17 mouse cellular contexts compared by ENCODE assay signal in genomic region chr11:29715499-29715898, GRCm38 (mm10). TPM values are rescaled to one million over a fixed set of nuclear protein-coding genes. Genes with fewer than 3 reads are reported as not detected.
A peak's percentile ranks its signal among the peaks of the same experiment; 100 is the strongest.
DNase-seq lines count a peak whose midpoint lies in the region; ATAC-seq and TF ChIP-seq lines count a peak whose summit lies in the region.
"Had no signal": no experiment of that assay in that cellular context is flagged by ENCODE, and none has a peak within 500 bp of the region (broad histone marks: within the 10 kb centered on the region; RNA-seq: fewer than 3 reads in every experiment).

No protein-coding gene starts in this region.

- TF ChIP-seq CTCF in heart, postnatal 0 days (IDR thresholded peaks at IDR 0.05; ENCODE audit: low read depth): peak; percentile 50
- peak; percentile 53 for TF ChIP-seq CTCF in liver, postnatal 0 days (IDR thresholded peaks at IDR 0.05; ENCODE audit: low read depth)
- peak in 2 of 3 experiments; percentile 6 to 63; a peak in 2 of 6 replicates for TF ChIP-seq CTCF in MEL (IDR thresholded peaks at IDR 0.05 in 2 of 3, conservative IDR thresholded peaks at IDR 0.05 in 1 of 3; ENCODE audit: control insufficient read depth in 1 of 3, insufficient read depth in 1 of 3, low read depth in 2 of 3, low read length in 3 of 3, poor library complexity in 1 of 3, severe bottlenecking in 1 of 3)

- no peak overlapping the region for H3K9ac ChIP-seq in heart, postnatal 0 days (replicated peaks; ENCODE audit: low read depth, low read length)
- H3K9ac ChIP-seq in liver, postnatal 0 days (replicated peaks): no peak overlapping the region
- no peak overlapping the region for H3K9ac ChIP-seq in MEL (ENCODE audit: control insufficient read depth, low read depth, low read length, poor library complexity, severe bottlenecking)
- H3K9ac ChIP-seq: forebrain, embryonic 12.5 days; heart, embryonic 15.5 days; hindbrain, embryonic 12.5 days; kidney, embryonic 15.5 days; limb, embryonic 15.5 days had no signal

- H3K27me3 ChIP-seq in heart, postnatal 0 days (ENCODE audit: control insufficient read depth, insufficient read depth, low read length): no peaks in the 10 kb centered on the region
- H3K27me3 ChIP-seq in liver, postnatal 0 days (ENCODE audit: insufficient read depth, low read length): no peaks in the 10 kb centered on the region
- H3K27me3 ChIP-seq in MEL (ENCODE audit: control insufficient read depth in 1 of 2, insufficient read depth in 2 of 2, low read length in 2 of 2): no peaks in the 10 kb centered on the region
- H3K27me3 ChIP-seq in splenic B cell, adult 2 months (ENCODE audit: control insufficient read depth, insufficient read depth, low read length, poor library complexity, severe bottlenecking): no peaks in the 10 kb centered on the region
- H3K27me3 ChIP-seq: forebrain, embryonic 12.5 days; heart, embryonic 15.5 days; hindbrain, embryonic 12.5 days; kidney, embryonic 15.5 days; limb, embryonic 15.5 days had no signal

- peak; percentile 76 for TF ChIP-seq RAD21 in MEL (IDR thresholded peaks at IDR 0.05; ENCODE audit: low read depth, low read length)

- H3K4me1 ChIP-seq in heart, postnatal 0 days (ENCODE audit: control insufficient read depth, insufficient read depth): peaks cover 11% of the 10 kb centered on the region
- no peaks in the 10 kb centered on the region for H3K4me1 ChIP-seq in liver, postnatal 0 days (ENCODE audit: insufficient read depth)
- no peaks in the 10 kb centered on the region; a peak in 1 of 4 replicates for H3K4me1 ChIP-seq in MEL (ENCODE audit: control insufficient read depth in 1 of 2, insufficient read depth in 2 of 2, low read length in 2 of 2)
- H3K4me1 ChIP-seq: forebrain, embryonic 12.5 days had no signal

- 76% methylated on average over 3 of the region's 3 CpGs for WGBS in heart, postnatal 0 days
- 83% methylated on average over 3 of the region's 3 CpGs for WGBS in liver, postnatal 0 days (ENCODE audit: insufficient replicate concordance)

- H3K4me2 ChIP-seq in heart, postnatal 0 days (ENCODE audit: low read depth, low read length): no peak overlapping the region
- H3K4me2 ChIP-seq in liver, postnatal 0 days (ENCODE audit: low read depth, low read length): no peak overlapping the region
- H3K4me2 ChIP-seq: forebrain, embryonic 12.5 days; heart, embryonic 15.5 days; hindbrain, embryonic 12.5 days; kidney, embryonic 15.5 days; limb, embryonic 15.5 days had no signal

- intact Hi-C loops in heart, postnatal 10 days (cut with DNase I): loop anchor here (5.0 kb wide), 1 partner anchor 62 kb away; no protein-coding TSS in a partner anchor

- H3K36me3 ChIP-seq in heart, postnatal 0 days (replicated peaks; ENCODE audit: control insufficient read depth, insufficient read depth, low read length): 0 out of 2 replicates have a peak, but pooled peaks cover 4% of the 10 kb centered on the region
- H3K36me3 ChIP-seq in liver, postnatal 0 days (replicated peaks; ENCODE audit: insufficient read depth, low read length): no peaks in the 10 kb centered on the region
- H3K36me3 ChIP-seq in MEL (ENCODE audit: control insufficient read depth in 1 of 2, insufficient read depth in 2 of 2, low read length in 2 of 2): peaks cover 0 to 4% of the 10 kb centered on the region in 2 experiments; a peak in 1 of 4 replicates
- H3K36me3 ChIP-seq in splenic B cell, adult 2 months (ENCODE audit: control insufficient read depth, insufficient read depth, low read length, poor library complexity, severe bottlenecking): no peaks in the 10 kb centered on the region
- H3K36me3 ChIP-seq: heart, embryonic 15.5 days; limb, embryonic 15.5 days had no signal

- no peak overlapping the region for H3K4me3 ChIP-seq in heart, postnatal 0 days (ENCODE audit: low read depth, low read length)
- H3K4me3 ChIP-seq in liver, postnatal 0 days (ENCODE audit: low read depth, low read length): no peak overlapping the region
- no peak overlapping the region for H3K4me3 ChIP-seq in MEL (ENCODE audit: control insufficient read depth in 1 of 2, insufficient read depth in 1 of 2, low read depth in 2 of 2, low read length in 2 of 2)
- H3K4me3 ChIP-seq: forebrain, embryonic 12.5 days; heart, embryonic 15.5 days; hindbrain, embryonic 12.5 days; kidney, embryonic 15.5 days; limb, embryonic 15.5 days; myocyte had no signal

- H3K9me3 ChIP-seq in heart, postnatal 0 days (replicated peaks; ENCODE audit: control insufficient read depth, low read length): no peaks in the 10 kb centered on the region
- no peaks in the 10 kb centered on the region for H3K9me3 ChIP-seq in liver, postnatal 0 days (ENCODE audit: low read length)
- H3K9me3 ChIP-seq in MEL (replicated peaks; ENCODE audit: insufficient read depth, low read length): no peaks in the 10 kb centered on the region
- H3K9me3 ChIP-seq: forebrain, embryonic 12.5 days; heart, embryonic 15.5 days; hindbrain, embryonic 12.5 days; kidney, embryonic 15.5 days; limb, embryonic 15.5 days had no signal

- ATAC-seq in heart, postnatal 0 days (ENCODE audit: insufficient read depth, low read depth): no peak
- no peak for ATAC-seq in liver, postnatal 0 days
- no peak for ATAC-seq in megakaryocyte, adult 5-6 weeks (ENCODE audit: poor library complexity, severe bottlenecking)

- peaks cover 4% of the 10 kb centered on the region for H3K79me2 ChIP-seq in MEL (ENCODE audit: control insufficient read depth, insufficient read depth, low read length, poor library complexity)

- TF ChIP-seq POLR2A in MEL (IDR thresholded peaks at IDR 0.05; ENCODE audit: control insufficient read depth in 1 of 2, insufficient read depth in 1 of 2, low read depth in 1 of 2, low read length in 2 of 2, poor library complexity in 1 of 2): no peak

- no peak overlapping the region for H3K27ac ChIP-seq in heart, postnatal 0 days (ENCODE audit: low read depth)
- no peak overlapping the region for H3K27ac ChIP-seq in liver, postnatal 0 days (ENCODE audit: low read depth)
- H3K27ac ChIP-seq in MEL (ENCODE audit: control insufficient read depth, low read depth, low read length): no peak overlapping the region
- H3K27ac ChIP-seq: forebrain, embryonic 12.5 days; heart, embryonic 15.5 days; hindbrain, embryonic 12.5 days; kidney, embryonic 15.5 days; limb, embryonic 15.5 days had no signal

- peak; percentile 21 for DNase-seq in heart, postnatal 0 days (ENCODE audit: low spot score)
- no peak for DNase-seq in heart, postnatal 10 days
- no peak for DNase-seq in liver, postnatal 0 days
- DNase-seq in liver (no peak), MEL (ENCODE audit: low read depth, low spot score) (no peak)
- peak; percentile 21 for DNase-seq in splenic B cell, adult 2 months (ENCODE audit: low read depth, low spot score)
- DNase-seq: gastrocnemius, postnatal 25 days; layer of hippocampus, postnatal 36 days; lung, adult 2 months; thymus, adult 18-20 months had no signal

- TF ChIP-seq EP300 in heart, postnatal 0 days (IDR thresholded peaks at IDR 0.05; ENCODE audit: low read depth): no peak
- TF ChIP-seq EP300 in liver, postnatal 0 days (IDR thresholded peaks at IDR 0.05; ENCODE audit: low read depth): no peak
- no peak for TF ChIP-seq EP300 in MEL (IDR thresholded peaks at IDR 0.05; ENCODE audit: low read depth in 1 of 2, low read length in 2 of 2)

TF ChIP-seq in MEL, 35 proteins besides CTCF, POLR2A, EP300 and RAD21:
- TF ChIP-seq SMC3 (IDR thresholded peaks at IDR 0.05; ENCODE audit: low read depth, low read length) (peak; percentile 59), MYC (IDR thresholded peaks at IDR 0.05; ENCODE audit: low read depth, low read length) (0 out of 2 replicates have a peak, but pooled peaks have one; percentile 20), ZC3H11A (IDR thresholded peaks at IDR 0.05; ENCODE audit: low read depth, low read length) (peak; percentile 54), POLR2AphosphoS2 (IDR thresholded peaks at IDR 0.05; ENCODE audit: low read length) (no peak)

RNA-seq across cellular contexts. Expression of gene Rtn4, which starts 22.8 kb away (rescaled TPM):
- total RNA-seq in heart, postnatal 0 days (2014; rRNA removed; ENCODE audit: low replicate concordance): 149 and 154 TPM in 2 replicates
- polyA plus RNA-seq in heart, postnatal 0 days (2015; fragmentation: Nextera tagmentation; extraction: Ambion mirVana): 48.0 and 48.9 TPM in 2 replicates
- total RNA-seq in heart, postnatal 10 days (2021): 100 to 1,000 TPM; 186 to 197 TPM
- 57.1 and 59.3 TPM in 2 replicates for polyA plus RNA-seq in liver, postnatal 0 days (2015; fragmentation: Nextera tagmentation; extraction: Ambion mirVana)
- total RNA-seq in MEL (2012; rRNA removed): 46.5 and 53.1 TPM in 2 replicates
- 100 to 1,000 TPM in 1 of 2 experiments, 10 to 100 TPM in 1; 57.8 to 202 TPM for polyA plus RNA-seq in MEL (2012; ENCODE audit: insufficient read depth in 1 of 2, insufficient read length in 2 of 2, low read depth in 1 of 2, low replicate concordance in 2 of 2, missing spikeins in 1 of 2)
- total RNA-seq in megakaryocyte, adult 5-6 weeks (2015): 129 and 142 TPM in 2 replicates
- 128 and 135 TPM in 2 replicates for total RNA-seq in megakaryocyte, adult 5-6 weeks (2017)

Comparison
In these comparisons a context has a peak if more than half of its experiments do, and no peak if none do; other contexts are left out.
1. DNase-seq: peak in heart, postnatal 0 days (single experiment) and splenic B cell, adult 2 months (single experiment); none in heart, postnatal 10 days (0 of 2), liver, postnatal 0 days (single experiment), liver (single experiment) and MEL (single experiment).
2. Peak in every context shown above with its lines, with median percentiles within 50 percentile points of each other: CTCF ChIP-seq.